21 mouse cellular contexts compared by ENCODE assay signal in the genomic region with DNA sequence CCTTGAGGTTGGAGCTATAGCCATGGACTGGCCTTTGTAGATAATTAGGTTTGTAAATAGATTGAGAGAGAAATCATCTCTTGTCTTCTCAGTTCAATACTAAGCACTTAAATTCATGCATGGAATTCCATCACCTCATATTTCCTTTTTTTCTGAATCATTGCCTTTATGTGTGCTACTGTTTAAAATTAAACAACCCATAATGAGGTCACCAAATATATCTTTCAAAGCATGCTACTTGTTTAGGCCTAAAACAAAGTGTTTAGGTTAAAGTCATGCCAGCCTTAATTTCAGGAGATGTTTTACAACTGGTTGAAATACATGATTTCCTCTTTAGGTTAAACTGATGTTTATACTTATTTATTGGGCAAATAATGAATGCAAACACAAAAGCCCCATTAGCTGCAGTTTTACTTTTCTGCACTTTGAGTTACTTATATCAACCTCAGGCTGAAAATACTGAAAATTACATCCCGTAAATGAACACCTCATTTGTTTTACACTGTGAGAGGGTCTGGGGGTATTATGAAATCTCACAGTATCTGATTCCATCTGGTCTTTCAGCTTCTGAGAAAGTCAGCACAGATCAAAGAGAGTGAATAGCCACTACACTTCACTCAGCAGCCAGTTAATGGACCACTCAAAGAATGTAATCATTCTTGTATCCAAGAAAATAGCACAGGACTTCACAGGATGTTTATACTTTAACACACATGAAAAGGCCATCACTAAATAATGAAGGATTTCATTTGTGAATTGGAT.
DNase-seq lines count a peak whose midpoint lies in the region; ATAC-seq lines count a peak whose summit lies in the region.
"Had no signal": no experiment of that assay in that cellular context is flagged by ENCODE, and none has a peak within 500 bp of the region (broad histone marks: within the 10 kb centered on the region; RNA-seq: fewer than 3 reads in every experiment).

No protein-coding gene starts in this region.

- H3K27me3 ChIP-seq in kidney, embryonic 15.5 days, result no peaks in the 10 kb centered on the region
- H3K27me3 ChIP-seq in lung, embryonic 15.5 days, result no peaks in the 10 kb centered on the region
- H3K27me3 ChIP-seq: embryonic facial prominence, embryonic 13.5 days; embryonic facial prominence, embryonic 15.5 days; forebrain, embryonic 13.5 days; forebrain, embryonic 15.5 days had no signal

- H3K9me3 ChIP-seq in kidney, embryonic 15.5 days (replicated peaks), result no peaks in the 10 kb centered on the region; the same call in 1 of the 2 replicates
- no peaks in the 10 kb centered on the region for H3K9me3 ChIP-seq in lung, embryonic 15.5 days
- H3K9me3 ChIP-seq: embryonic facial prominence, embryonic 13.5 days; embryonic facial prominence, embryonic 15.5 days; forebrain, embryonic 13.5 days; forebrain, embryonic 15.5 days had no signal

- no peaks in the 10 kb centered on the region for H3K36me3 ChIP-seq in kidney, embryonic 15.5 days
- H3K36me3 ChIP-seq in lung, embryonic 15.5 days, result no peaks in the 10 kb centered on the region
- H3K36me3 ChIP-seq: embryonic facial prominence, embryonic 13.5 days; embryonic facial prominence, embryonic 15.5 days; forebrain, embryonic 15.5 days had no signal

- 0 out of 2 replicates have a peak, but pooled peaks have one; percentile 43 for ATAC-seq in kidney, embryonic 15.5 days (replicated peaks; ENCODE audit: low FRiP score)
- ATAC-seq in lung, embryonic 15.5 days (ENCODE audit: borderline replicate concordance, extremely low read depth, low FRiP score, low TSS enrichment), result peak; percentile 89; the same call in 1 of the 2 replicates
- ATAC-seq in erythroid progenitor cell, adult 5-6 weeks (replicated peaks; ENCODE audit: low FRiP score, poor library complexity, severe bottlenecking), result no peak
- ATAC-seq: forebrain, embryonic 13.5 days; forebrain, embryonic 15.5 days; forebrain, postnatal 0 days had no signal

- WGBS in kidney, embryonic 15.5 days, result 48% methylated on average over 1 of the region's 1 CpGs
- WGBS in lung, embryonic 15.5 days, result 18% methylated on average over 1 of the region's 1 CpGs

- H3K9ac ChIP-seq in kidney, embryonic 15.5 days, result no peak overlapping the region
- no peak overlapping the region for H3K9ac ChIP-seq in lung, embryonic 15.5 days
- H3K9ac ChIP-seq: embryonic facial prominence, embryonic 13.5 days; embryonic facial prominence, embryonic 15.5 days; forebrain, embryonic 13.5 days; forebrain, embryonic 15.5 days; forebrain, postnatal 0 days had no signal

- no peak overlapping the region for H3K4me2 ChIP-seq in kidney, embryonic 15.5 days
- H3K4me2 ChIP-seq in lung, embryonic 15.5 days, result no peak overlapping the region
- H3K4me2 ChIP-seq: embryonic facial prominence, embryonic 13.5 days; embryonic facial prominence, embryonic 15.5 days; forebrain, embryonic 13.5 days; forebrain, embryonic 15.5 days had no signal

- H3K27ac ChIP-seq in kidney, embryonic 15.5 days, result no peak overlapping the region
- H3K27ac ChIP-seq in lung, embryonic 15.5 days, result no peak overlapping the region
- H3K27ac ChIP-seq: embryonic facial prominence, embryonic 13.5 days; embryonic facial prominence, embryonic 15.5 days; forebrain, embryonic 13.5 days; forebrain, embryonic 15.5 days had no signal

- H3K4me1 ChIP-seq in kidney, embryonic 15.5 days, result no peaks in the 10 kb centered on the region
- no peaks in the 10 kb centered on the region for H3K4me1 ChIP-seq in lung, embryonic 15.5 days
- H3K4me1 ChIP-seq: embryonic facial prominence, embryonic 13.5 days; embryonic facial prominence, embryonic 15.5 days; forebrain, embryonic 13.5 days; forebrain, embryonic 15.5 days had no signal

- no peak overlapping the region for H3K4me3 ChIP-seq in kidney, embryonic 15.5 days (replicated peaks)
- no peak overlapping the region for H3K4me3 ChIP-seq in lung, embryonic 15.5 days
- H3K4me3 ChIP-seq: embryonic facial prominence, embryonic 13.5 days; embryonic facial prominence, embryonic 15.5 days; erythroblast, embryonic 14.5 days; forebrain, embryonic 13.5 days; forebrain, embryonic 15.5 days had no signal

- no peak for DNase-seq in kidney, adult 18-20 months
- DNase-seq in lung, postnatal 14 days, result no peak
- DNase-seq in forelimb bud, embryonic 11.5 days (ENCODE audit: low read depth, low spot score), result peak; percentile 4
- DNase-seq: adrenal gland, adult 2 months; adrenal gland, postnatal 10 days; adrenal gland, postnatal 25 days; cerebellum, adult 11 months; cerebellum, adult 18-20 months; cerebellum, adult 8-10 months; cerebellum, adult 9-11 months; cerebellum, postnatal 14 days; cerebellum, postnatal 36 days; forebrain, postnatal 0 days had no signal
